Mouse (Mus musculus): ENCODE data around the gene Gm13290.
"Not testable (repeated sequence)": the region's sequence is repeated elsewhere in the genome, so short reads cannot be mapped to it uniquely, and the experiment has no call there.

- not testable (repeated sequence) for TF ChIP-seq CTCF (IDR thresholded peaks at IDR 0.05; ENCODE audit: control insufficient read depth, insufficient read depth, insufficient replicate concordance, low read depth, low read length); POLR2A (IDR thresholded peaks at IDR 0.05; ENCODE audit: control insufficient read depth, low read depth, low read length)
Measured at GRCm38 (mm10) chr4:88760431-88760830, 13.2 kb upstream of the Gm13290 start.

Data from testis, adult 2 months (tissue).